Mouse (Mus musculus) thymus, postnatal 14 days (tissue): Measurements from ENCODE around the gene Ppp1r12b.
A peak's percentile ranks its signal among the peaks of the same experiment; 100 is the strongest.

Source experiments
- DNase-seq: peaks from one replicate; pipeline ENCODE4 v3.0.0; 2021

Gene Ppp1r12b

GRCm38 (mm10) chr1:134938233-134938632 is 17.5 kb downstream of the Ppp1r12b start:
- no peak for DNase-seq

DNA sequence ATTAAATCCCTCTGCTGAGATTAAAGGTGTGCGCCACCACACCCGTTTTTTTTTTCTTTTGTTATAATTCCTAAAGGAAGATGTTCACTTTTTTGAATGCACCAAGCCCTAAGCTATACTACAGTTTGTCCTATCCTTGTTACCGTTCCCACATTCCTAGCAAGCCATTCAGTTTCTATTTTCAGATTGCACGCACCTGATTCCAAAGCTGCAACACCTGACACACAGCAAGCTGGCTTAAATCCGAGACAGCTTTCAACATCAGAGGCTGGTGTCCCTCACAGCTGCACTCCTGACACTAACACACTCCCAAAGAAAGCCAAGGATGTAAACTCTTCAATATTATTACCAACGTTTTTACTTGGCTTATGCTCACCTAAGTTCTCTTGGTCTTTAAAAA is 19.4 kb downstream of the Ppp1r12b start:
- no peak for DNase-seq

DNA sequence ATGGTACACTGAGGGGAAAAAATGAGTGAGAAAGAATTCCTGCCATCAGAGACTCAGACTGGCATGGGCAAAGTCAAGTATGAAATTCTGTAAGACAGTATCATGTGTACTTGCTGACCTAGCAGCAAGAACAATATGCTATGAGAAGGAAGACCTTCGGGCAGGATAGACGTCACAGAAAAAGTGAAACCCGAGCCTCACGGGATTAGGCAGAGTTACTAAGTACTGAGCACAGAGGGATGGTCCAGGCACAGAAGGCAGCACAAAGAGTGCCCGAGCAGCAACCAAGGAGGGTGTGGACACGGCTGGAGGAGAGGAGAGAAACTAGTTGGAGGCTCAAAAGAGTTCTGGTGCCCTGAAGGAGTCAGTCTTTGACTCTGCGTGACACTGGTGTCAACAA is 23.3 kb downstream of the Ppp1r12b start:
- DNase-seq: no peak

DNA sequence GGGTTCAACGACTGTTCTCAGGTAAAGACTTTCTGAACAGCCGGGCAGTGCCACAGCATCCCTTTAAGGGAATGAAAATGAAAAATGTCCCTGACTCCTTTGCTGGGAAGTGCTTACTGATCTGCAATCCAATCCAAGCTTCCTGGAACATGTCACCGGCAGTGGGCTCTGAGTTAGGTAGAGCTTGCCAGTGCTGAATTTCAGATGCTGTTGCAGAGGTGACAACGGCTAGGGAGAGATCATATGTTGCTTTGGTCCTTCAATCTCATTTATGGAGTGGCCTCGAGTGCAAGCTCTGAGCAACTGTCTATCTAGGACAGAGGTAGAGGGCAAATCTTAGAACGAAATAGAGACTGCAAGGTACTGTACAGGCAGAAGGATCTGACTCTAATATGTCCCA is 36.7 kb downstream of the Ppp1r12b start:
- DNase-seq: no peak

GRCm38 (mm10) chr1:134915421-134915820 is 40.3 kb downstream of the Ppp1r12b start:
- DNase-seq: no peak

- no peak for DNase-seq
These were observed 42.2 kb downstream of the Ppp1r12b start for GRCm38 (mm10) chr1:134913535-134913934.

- no peak for DNase-seq
These were observed 43.9 kb downstream of the Ppp1r12b start for GRCm38 (mm10) chr1:134911892-134912291.

GRCm38 (mm10) chr1:134910037-134910436 is 45.7 kb downstream of the Ppp1r12b start:
- no peak for DNase-seq

- no peak for DNase-seq
These were observed 46.3 kb downstream of the Ppp1r12b start for GRCm38 (mm10) chr1:134909442-134909841.

GRCm38 (mm10) chr1:134902051-134902619 is 53.6 kb downstream of the Ppp1r12b start:
- no peak for DNase-seq

DNA sequence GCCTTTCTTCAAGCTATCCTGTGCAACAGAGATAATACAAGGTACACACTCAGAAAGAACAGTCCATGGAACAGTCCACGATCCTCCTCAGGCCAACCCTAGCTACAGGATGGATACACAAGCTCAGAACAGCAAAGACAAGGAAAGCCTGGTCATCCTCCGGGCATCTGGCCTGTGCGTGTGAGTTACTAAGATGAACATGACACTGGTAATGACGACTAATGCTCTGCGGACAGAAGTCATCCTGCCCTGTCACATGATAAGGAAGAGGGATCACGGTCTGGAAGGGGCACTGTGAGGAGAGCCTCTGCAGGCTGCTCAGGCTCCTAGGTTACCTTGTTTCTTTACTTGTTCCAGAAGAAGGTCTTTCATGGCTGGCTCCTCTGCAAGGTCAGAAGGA is 59.7 kb downstream of the Ppp1r12b start:
- no peak for DNase-seq

DNA sequence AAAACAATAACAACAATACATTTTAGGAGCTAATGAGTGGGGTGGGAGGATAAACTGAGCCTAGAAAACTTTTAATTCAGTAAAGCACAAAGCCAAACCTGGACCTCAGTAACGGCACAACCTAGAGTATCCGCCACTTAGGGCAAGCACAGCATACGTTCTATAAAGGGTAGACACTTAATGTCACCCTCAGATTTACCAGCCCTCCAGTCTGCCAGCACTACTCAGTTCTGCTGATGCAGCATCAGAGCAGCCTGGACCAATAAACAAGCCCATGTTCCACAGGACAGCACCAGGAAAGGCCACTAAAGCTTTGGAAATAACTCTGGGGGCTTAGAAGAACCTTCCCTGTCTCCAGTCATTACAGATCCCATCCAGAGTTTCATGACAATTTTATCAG is 60.9 kb downstream of the Ppp1r12b start:
- DNase-seq: no peak

- no peak for DNase-seq
These were observed 63.8 kb downstream of the Ppp1r12b start for GRCm38 (mm10) chr1:134891916-134892315.

GRCm38 (mm10) chr1:134889629-134890028 is 66.1 kb downstream of the Ppp1r12b start:
- no peak for DNase-seq

DNA sequence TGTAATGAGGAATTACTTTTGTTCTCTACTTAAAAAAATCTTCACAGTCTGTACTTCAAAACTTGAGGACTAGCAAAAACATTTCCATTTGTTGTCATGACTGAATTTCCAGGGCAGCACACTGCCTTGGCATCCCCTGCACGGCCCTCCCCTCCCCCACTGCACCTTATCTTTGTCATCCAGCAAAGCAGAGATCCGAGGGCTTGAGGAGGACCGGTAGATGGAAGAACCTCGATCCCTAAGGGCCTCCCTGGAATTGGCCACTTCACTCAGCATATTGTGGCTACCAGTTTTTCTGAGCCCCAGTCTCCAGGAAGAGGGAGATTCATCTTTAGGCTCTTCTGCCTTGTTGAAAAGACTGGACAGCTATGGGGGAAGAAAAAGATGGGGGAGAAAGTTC is 79.9 kb downstream of the Ppp1r12b start:
- no peak for DNase-seq

GRCm38 (mm10) chr1:134872678-134873077 is 83.1 kb downstream of the Ppp1r12b start:
- no peak for DNase-seq

GRCm38 (mm10) chr1:134866426-134866825 is 89.3 kb downstream of the Ppp1r12b start:
- no peak for DNase-seq

GRCm38 (mm10) chr1:134865552-134865951 is 90.2 kb downstream of the Ppp1r12b start:
- peak; percentile 25 for DNase-seq

- DNase-seq: no peak
These were observed 95.2 kb downstream of the Ppp1r12b start for GRCm38 (mm10) chr1:134860538-134860937.

DNA sequence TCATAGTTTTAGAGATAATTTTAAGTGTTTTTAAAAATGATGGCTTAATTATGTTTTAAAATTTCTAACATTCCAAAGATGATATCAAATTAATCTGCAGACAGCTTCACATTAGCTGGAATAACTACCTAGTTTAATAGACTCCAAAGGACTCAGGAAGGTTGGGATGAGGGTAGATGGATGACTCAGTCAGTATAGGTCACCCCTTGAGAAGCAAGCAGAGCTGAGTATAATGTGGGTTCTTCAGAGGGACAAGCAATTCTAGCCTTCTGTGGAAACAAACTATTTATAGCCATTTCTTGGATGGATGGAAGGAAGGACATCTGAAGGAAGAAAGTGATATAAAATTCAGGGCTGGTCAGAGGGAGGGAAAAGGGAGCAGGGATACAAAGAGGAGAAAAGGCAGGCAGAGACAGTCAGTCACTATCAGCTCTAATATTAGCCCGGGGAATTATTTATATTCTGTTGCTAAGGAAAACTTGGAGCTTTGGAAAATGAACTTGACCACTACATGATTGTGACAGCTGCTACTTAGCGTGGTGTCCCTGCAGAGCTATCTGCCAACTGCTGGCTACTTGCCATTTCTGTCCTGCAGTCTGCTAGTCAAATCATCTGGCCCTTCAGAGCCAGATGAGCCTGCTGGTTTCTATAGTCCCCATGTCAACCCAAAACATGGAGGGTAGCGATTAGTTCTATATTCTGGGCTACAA is 97.2 kb downstream of the Ppp1r12b start:
- DNase-seq: no peak

GRCm38 (mm10) chr1:134854325-134854982 is 101.3 kb downstream of the Ppp1r12b start:
- peak; percentile 78 for DNase-seq

GRCm38 (mm10) chr1:134852797-134853196 is 102.9 kb downstream of the Ppp1r12b start:
- DNase-seq: no peak

DNA sequence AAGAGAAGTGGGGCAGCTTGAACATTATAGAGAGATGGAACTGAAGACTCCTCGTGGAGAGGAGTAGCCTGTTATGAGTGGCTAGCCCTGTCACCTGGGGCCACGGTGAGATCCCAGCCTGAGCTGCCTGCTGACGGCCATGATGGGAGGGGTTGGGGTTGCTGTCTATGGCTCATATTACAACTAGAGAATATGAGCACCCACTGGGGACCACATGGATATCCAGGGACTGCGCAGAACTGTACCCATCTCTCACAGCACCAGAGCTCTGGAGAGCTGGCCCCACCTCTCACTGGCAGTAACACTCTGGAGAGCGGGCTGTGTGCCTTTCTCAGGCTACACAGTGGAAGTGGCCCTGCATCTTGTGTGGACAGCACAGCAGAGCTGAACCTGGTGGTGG is 104.5 kb downstream of the Ppp1r12b start:
- DNase-seq: no peak

- DNase-seq: no peak
These were observed 105.4 kb downstream of the Ppp1r12b start for GRCm38 (mm10) chr1:134850361-134850760.
